Mouse (Mus musculus) Patski (cell line): ENCODE data around the gene Pth2. TPM values are rescaled to one million over a fixed set of nuclear protein-coding genes. Genes with fewer than 3 reads are reported as not detected.
A peak's percentile ranks its signal among the peaks of the same experiment; 100 is the strongest.

ENCODE experiments used
- ATAC-seq: fragments of 100-300 bp; one replicate; pipeline ENCODE4 v1.8.0; 2021
- CTCF ChIA-PET: fragments of 350-600 bp; sonication (Branson Sonifier 250); formaldehyde crosslinking; loops from one replicate; lab custom pipeline; 2022; ENCODE audit warnings: inconsistent platforms; lab: Charles Lee
- POLR2A ChIA-PET: fragments of 350-600 bp; sonication (Branson Sonifier 250); formaldehyde crosslinking; loops from one replicate; lab custom pipeline; 2022; ENCODE audit warnings: antibody characterized with exemption, inconsistent platforms; lab: Charles Lee
- DNase-seq: peaks from one replicate; pipeline ENCODE4 v3.0.0-alpha.2; 2011; ENCODE audit warnings: low read depth, low spot score
- H3K27me3 ChIP-seq: fragments of 371-371 bp; one replicate; pipeline ENCODE4 v1.5.1; 2021
- CTCF ChIP-seq: fragments of 100-300 bp; IDR thresholded peaks from one replicate; pipeline ENCODE4 v1.5.1; 2021
- in situ Hi-C: fragments of 300-500 bp; cut with MboI; formaldehyde crosslinking; loops from 3 replicates; pipeline ENCODE4 v1.11.1; 2018; ENCODE audit warnings: low pct_unique_long_range_greater_than_20kb, mixed read lengths
- polyA plus RNA-seq: library from polyadenylated mRNA; unstranded; gene quantifications from one replicate; pipeline ENCODE4 v1.2.3, GENCODE M21; 2021

Gene Pth2
- polyA plus RNA-seq, 1 experiment from 2014 or later: not detected

GRCm38 (mm10) chr7:45153586-45153985 is 27.2 kb upstream of the Pth2 start:
- ATAC-seq (no peak), DNase-seq (no peak)
- in situ Hi-C loops: no loop called here
- CTCF ChIA-PET: interaction anchor here (2.7 kb wide), 1 partner anchor 16 kb away, joined by 10 read pairs; the partner anchor contains the start of genes Flt3l and Gm45713
- no peaks in the 10 kb centered on the region for H3K27me3 ChIP-seq
- POLR2A ChIA-PET: no interaction called here
- no peak for TF ChIP-seq CTCF

GRCm38 (mm10) chr7:45154096-45154992 is 26.5 kb upstream of the Pth2 start, which contains the start of the genes Pih1d1 and Aldh16a1:
Gene Pih1d1 (plus strand): TSS chr7:45154303.
Gene Aldh16a1 (minus strand): TSS chr7:45154584.
- H3K27me3 ChIP-seq: no peaks in the 10 kb centered on the region
- ChIA-PET CTCF (interaction anchor here (0.7 to 2.7 kb wide), 4 partner anchors 9 to 94 kb away, joined by 3 to 10 read pairs (median 4); partner anchors contain the start of genes Flt3l, Gm45713 and Slc17a7), POLR2A (interaction anchor here (0.7 kb wide), 1 partner anchor 11 kb away, joined by 3 read pairs; no protein-coding TSS in a partner anchor)
- DNase-seq: peak; percentile 62
- ATAC-seq: peak; percentile 83
- in situ Hi-C loops: no loop called here
- no peak for TF ChIP-seq CTCF

DNA sequence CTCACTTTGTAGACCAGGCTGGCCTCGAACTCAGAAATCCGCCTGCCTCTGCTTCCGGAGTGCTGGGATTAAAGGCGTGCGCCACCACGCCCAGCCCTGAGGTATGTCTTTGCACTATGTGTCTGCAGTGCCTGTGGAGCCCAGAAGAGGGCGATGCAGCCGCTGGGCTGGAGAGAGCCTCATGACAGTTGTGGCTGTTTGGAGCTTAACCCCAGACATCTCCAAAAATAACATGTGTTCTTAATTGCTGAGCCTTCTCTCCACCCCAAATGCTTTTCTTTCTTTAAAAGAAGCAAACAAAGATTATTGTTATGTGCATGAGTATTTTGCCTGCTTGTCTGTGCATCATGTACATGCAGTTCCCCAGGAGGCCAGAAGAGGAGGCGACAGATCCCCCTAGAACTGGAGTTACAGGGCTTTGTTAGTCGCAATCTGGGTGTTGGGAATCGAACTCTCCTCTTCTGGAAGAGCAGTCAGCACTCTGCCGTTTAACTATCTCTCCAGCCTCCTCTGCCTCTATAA is 25.7 kb upstream of the Pth2 start:
- ChIA-PET POLR2A (interaction anchor here (0.6 to 0.7 kb wide), 2 partner anchors 11 to 50 kb away, joined by 3 read pairs; partner anchors contain the start of gene Ccdc155), CTCF (interaction anchor here (0.6 to 2.7 kb wide), 5 partner anchors 8 to 146 kb away, joined by 3 to 10 read pairs (median 3); partner anchors contain the start of genes Flt3l, Gm45713 and Slc17a7)
- in situ Hi-C loops: no loop called here
- H3K27me3 ChIP-seq: no peaks in the 10 kb centered on the region
- TF ChIP-seq CTCF: no peak
- no peak for DNase-seq
- no peak for ATAC-seq

DNA sequence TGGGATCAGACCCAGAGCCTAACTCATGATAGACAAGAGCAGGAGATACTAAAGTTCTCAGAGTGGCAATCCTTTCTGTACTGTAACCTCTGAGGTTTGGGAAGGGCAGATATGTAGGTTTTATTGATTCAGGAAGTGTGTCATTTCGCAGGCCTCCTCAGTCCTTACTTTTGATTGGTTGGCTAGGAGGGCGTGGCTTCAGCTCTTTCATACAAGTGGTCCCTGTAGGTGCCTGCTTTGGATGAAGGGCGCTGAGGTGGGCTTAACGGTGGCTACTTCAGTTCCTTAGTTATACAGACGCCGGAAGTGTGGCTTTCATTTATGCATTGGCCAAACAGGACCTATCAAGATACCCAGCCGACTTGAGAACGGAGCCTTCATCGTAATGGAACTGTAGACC is 25.2 kb upstream of the Pth2 start:
- DNase-seq (no peak), ATAC-seq (no peak)
- in situ Hi-C loops: no loop called here
- no peaks in the 10 kb centered on the region for H3K27me3 ChIP-seq
- ChIA-PET CTCF (interaction anchor here (0.6 to 1.6 kb wide), 3 partner anchors 7 to 145 kb away, joined by 3 to 5 read pairs (median 3); partner anchors contain the start of gene Slc17a7), POLR2A (interaction anchor here (0.6 kb wide), 1 partner anchor 49 kb away, joined by 3 read pairs; the partner anchor contains the start of gene Ccdc155)
- TF ChIP-seq CTCF: no peak

DNA sequence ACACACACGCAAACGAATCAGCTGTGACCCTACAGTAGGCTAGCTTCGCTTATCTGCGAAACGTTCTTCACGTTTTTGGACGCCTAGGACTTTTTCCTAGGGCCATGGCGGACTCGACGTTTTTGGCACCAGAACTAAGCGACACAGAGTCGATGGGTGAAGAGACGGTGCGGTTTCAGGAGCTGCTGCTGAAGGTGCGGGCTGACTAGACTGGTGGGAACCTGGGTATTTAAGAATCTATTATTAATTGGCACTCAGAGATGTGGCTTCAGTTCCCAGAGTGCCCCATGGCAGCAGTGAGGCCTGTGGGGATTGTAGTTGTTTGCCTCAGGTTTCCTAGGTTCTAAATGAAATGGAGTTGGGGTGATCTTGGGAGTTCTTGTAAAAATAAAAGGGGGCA is 24.6 kb upstream of the Pth2 start:
- ATAC-seq (no peak), DNase-seq (no peak)
- CTCF ChIA-PET: no interaction called here
- no peaks in the 10 kb centered on the region for H3K27me3 ChIP-seq
- POLR2A ChIA-PET: no interaction called here
- TF ChIP-seq CTCF: no peak
- in situ Hi-C loops: no loop called here

- in situ Hi-C loops: no loop called here
- DNase-seq: no peak
- no peak for TF ChIP-seq CTCF
- ChIA-PET CTCF (interaction anchor here (1.3 kb wide), 1 partner anchor 41 kb away, joined by 4 read pairs; no protein-coding TSS in a partner anchor), POLR2A (no interaction called here)
- no peak for ATAC-seq
- no peaks in the 10 kb centered on the region for H3K27me3 ChIP-seq
Observed at GRCm38 (mm10) chr7:45157459-45157858, 23.3 kb upstream of the Pth2 start.

- no peak for TF ChIP-seq CTCF
- in situ Hi-C loops: no loop called here
- H3K27me3 ChIP-seq: peaks cover 6% of the 10 kb centered on the region
- CTCF ChIA-PET: no interaction called here
- DNase-seq (no peak), ATAC-seq (no peak)
- POLR2A ChIA-PET: no interaction called here
Observed at GRCm38 (mm10) chr7:45158991-45159390, 21.8 kb upstream of the Pth2 start.

DNA sequence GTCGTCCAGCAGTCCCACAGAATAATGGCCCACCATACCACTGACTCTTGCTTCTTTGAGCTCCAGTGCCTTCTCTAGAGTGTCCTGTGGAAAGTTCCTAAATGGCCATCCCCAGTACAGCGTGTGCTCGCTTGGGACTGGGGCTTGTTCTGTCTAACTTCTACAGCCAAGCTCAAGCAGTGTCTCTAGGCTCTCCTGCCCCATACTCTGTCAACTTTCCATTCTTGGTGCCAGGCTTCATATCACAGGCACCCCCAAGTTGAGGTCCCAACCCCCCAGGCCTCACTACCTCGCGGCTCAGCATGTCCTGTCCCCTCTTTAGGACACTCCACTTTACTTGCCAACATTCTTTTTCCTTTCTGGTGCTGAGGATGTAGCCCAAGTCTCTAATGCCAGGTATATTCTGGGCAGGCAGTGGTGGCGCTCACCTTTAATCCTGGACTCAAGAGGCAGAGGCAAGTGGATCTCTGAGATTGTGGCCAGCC is 20.4 kb upstream of the Pth2 start:
- H3K27me3 ChIP-seq: peaks cover 16% of the 10 kb centered on the region
- no peak for TF ChIP-seq CTCF
- in situ Hi-C loops: loop anchor here (10.0 kb wide), 1 partner anchor 194 kb away; no protein-coding TSS in a partner anchor
- CTCF ChIA-PET: interaction anchor here (1.0 to 2.7 kb wide), 2 partner anchors 38 kb away, joined by 4 to 30 read pairs; no protein-coding TSS in a partner anchor
- DNase-seq: no peak
- POLR2A ChIA-PET: no interaction called here
- ATAC-seq: no peak

GRCm38 (mm10) chr7:45160866-45161265 is 19.9 kb upstream of the Pth2 start:
- ChIA-PET POLR2A (no interaction called here), CTCF (interaction anchor here (1.3 to 2.7 kb wide), 3 partner anchors 21 to 38 kb away, joined by 3 to 30 read pairs (median 8); no protein-coding TSS in a partner anchor)
- H3K27me3 ChIP-seq: peaks cover 19% of the 10 kb centered on the region
- no peak for DNase-seq
- ATAC-seq: no peak
- in situ Hi-C loops: loop anchor here (10.0 kb wide), 1 partner anchor 194 kb away; no protein-coding TSS in a partner anchor
- TF ChIP-seq CTCF: no peak
